9 mouse cellular contexts compared by ENCODE assay signal in the genomic region with DNA sequence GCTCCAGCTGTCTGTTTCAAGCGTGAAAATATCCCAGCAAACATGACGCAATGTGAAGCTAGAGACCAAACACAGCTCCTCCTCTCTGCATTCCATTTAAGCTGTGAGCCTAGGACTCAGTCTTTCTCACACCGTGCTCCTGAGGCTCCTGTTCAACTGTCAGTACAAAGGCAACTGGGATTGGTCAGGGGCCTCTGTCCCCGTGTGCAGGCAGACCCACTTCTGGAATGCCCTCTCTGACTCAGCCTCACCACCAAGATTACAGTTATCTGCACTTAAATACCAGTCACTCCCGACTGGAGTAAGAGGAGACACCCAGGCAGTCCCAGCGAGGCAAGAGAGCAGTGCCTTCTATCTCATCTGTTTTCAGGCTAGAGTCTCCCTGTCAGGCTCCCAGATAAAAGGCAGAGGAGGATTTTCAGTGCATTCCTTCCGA.
A peak's percentile ranks its signal among the peaks of the same experiment; 100 is the strongest.
DNase-seq lines count a peak whose midpoint lies in the region; ATAC-seq and TF ChIP-seq lines count a peak whose summit lies in the region.
"Had no signal": no experiment of that assay in that cellular context is flagged by ENCODE, and none has a peak within 500 bp of the region (broad histone marks: within the 10 kb centered on the region; RNA-seq: fewer than 3 reads in every experiment).

No protein-coding gene starts in this region.

- H3K27ac ChIP-seq in hindbrain, embryonic 11.5 days (ENCODE audit: low read depth, low read length), result no peak overlapping the region
- no peak overlapping the region for H3K27ac ChIP-seq in hindbrain, embryonic 10.5 days
- no peak overlapping the region for H3K27ac ChIP-seq in midbrain, postnatal 0 days (ENCODE audit: low read depth, low read length)

- H3K9me3 ChIP-seq in hindbrain, embryonic 11.5 days (ENCODE audit: control insufficient read depth, low read length), result no peaks in the 10 kb centered on the region
- no peaks in the 10 kb centered on the region for H3K9me3 ChIP-seq in hindbrain, embryonic 10.5 days
- no peaks in the 10 kb centered on the region for H3K9me3 ChIP-seq in midbrain, postnatal 0 days (ENCODE audit: low read length)

- no peak overlapping the region for H3K4me3 ChIP-seq in hindbrain, embryonic 11.5 days (ENCODE audit: low read depth, low read length)
- no peak overlapping the region for H3K4me3 ChIP-seq in hindbrain, embryonic 10.5 days
- H3K4me3 ChIP-seq in midbrain, postnatal 0 days (ENCODE audit: low read depth, low read length), result no peak overlapping the region

- H3K27me3 ChIP-seq in hindbrain, embryonic 11.5 days (ENCODE audit: control insufficient read depth, insufficient read depth, low read length), result no peaks in the 10 kb centered on the region
- H3K27me3 ChIP-seq in hindbrain, embryonic 10.5 days (ENCODE audit: insufficient read depth, poor library complexity, severe bottlenecking), result no peaks in the 10 kb centered on the region
- no peaks in the 10 kb centered on the region for H3K27me3 ChIP-seq in midbrain, postnatal 0 days (ENCODE audit: insufficient read depth, low read length)

- H3K4me2 ChIP-seq in hindbrain, embryonic 11.5 days (replicated peaks; ENCODE audit: low read depth, low read length), result no peak overlapping the region
- H3K4me2 ChIP-seq in midbrain, postnatal 0 days (ENCODE audit: low read depth, low read length, poor library complexity, severe bottlenecking), result 0 out of 2 replicates have a peak overlapping the region, but pooled peaks have one; percentile 2

- WGBS in hindbrain, embryonic 11.5 days, result 41% methylated on average over 7 of the region's 7 CpGs
- 57% methylated on average over 7 of the region's 7 CpGs for WGBS in hindbrain, embryonic 10.5 days
- 35% methylated on average over 7 of the region's 7 CpGs for WGBS in midbrain, postnatal 0 days

- H3K36me3 ChIP-seq in hindbrain, embryonic 11.5 days (ENCODE audit: control insufficient read depth, insufficient read depth, low read length), result no peaks in the 10 kb centered on the region
- no peaks in the 10 kb centered on the region for H3K36me3 ChIP-seq in hindbrain, embryonic 10.5 days
- H3K36me3 ChIP-seq in midbrain, postnatal 0 days (ENCODE audit: insufficient read depth, low read length), result no peaks in the 10 kb centered on the region

- intact Hi-C loops in heart, postnatal 10 days (cut with DNase I), result no loop called here
- intact Hi-C loops in left cerebral cortex, postnatal 25 days (cut with DNase I), result no loop called here

- no peak for TF ChIP-seq CTCF in midbrain, postnatal 0 days (IDR thresholded peaks at IDR 0.05)

- ATAC-seq in hindbrain, embryonic 11.5 days (ENCODE audit: low FRiP score), result peak; percentile 43; the same call in 1 of the 2 replicates
- ATAC-seq in midbrain, postnatal 0 days (ENCODE audit: low FRiP score), result peak; percentile 38; the same call in 1 of the 2 replicates
- no peak for ATAC-seq in CD4-positive, CD25-positive, alpha-beta regulatory T cell, adult 4 months
- no peak for ATAC-seq in inflammation-experienced regulatory T-cells, adult 6 months

- no peak for DNase-seq in hindbrain, embryonic 11.5 days (ENCODE audit: low spot score)
- DNase-seq in hindbrain, embryonic 10.5 days (ENCODE audit: low spot score), result no peak
- DNase-seq in embryo, embryonic 10.5 days (ENCODE audit: low spot score), result peak; percentile 13
- DNase-seq in heart, postnatal 10 days, result peak; percentile 19 to 27
- DNase-seq in midbrain, postnatal 0 days (ENCODE audit: low spot score), result no peak
- no peak for DNase-seq in left cerebral cortex, postnatal 25 days (ENCODE audit: low spot score in 2 of 2)
- DNase-seq: thymus, postnatal 36 days had no signal

- no peaks in the 10 kb centered on the region for H3K4me1 ChIP-seq in hindbrain, embryonic 11.5 days (replicated peaks; ENCODE audit: control insufficient read depth, insufficient read depth, low read length)
- H3K4me1 ChIP-seq in hindbrain, embryonic 10.5 days (replicated peaks), result no peaks in the 10 kb centered on the region
- no peaks in the 10 kb centered on the region for H3K4me1 ChIP-seq in midbrain, postnatal 0 days (ENCODE audit: insufficient read depth, low read length)

- no peak overlapping the region for H3K9ac ChIP-seq in hindbrain, embryonic 11.5 days (ENCODE audit: low read depth, low read length)
- no peak overlapping the region for H3K9ac ChIP-seq in midbrain, postnatal 0 days (replicated peaks; ENCODE audit: low read length, poor library complexity, severe bottlenecking)

Comparison
In these comparisons a context has a peak if more than half of its experiments do, and no peak if none do; other contexts are left out.
1. ATAC-seq: peak in hindbrain, embryonic 11.5 days (single experiment) and midbrain, postnatal 0 days (single experiment); none in CD4-positive, CD25-positive, alpha-beta regulatory T cell, adult 4 months (single experiment) and inflammation-experienced regulatory T-cells, adult 6 months (single experiment).
2. DNase-seq: peak in embryo, embryonic 10.5 days (single experiment) and heart, postnatal 10 days (2 of 2); none in hindbrain, embryonic 11.5 days (single experiment), hindbrain, embryonic 10.5 days (single experiment), midbrain, postnatal 0 days (single experiment) and left cerebral cortex, postnatal 25 days (0 of 2).